Mouse (Mus musculus): ENCODE measurements around the gene Gm20605. TPM values are rescaled to one million over a fixed set of nuclear protein-coding genes. Genes with fewer than 3 reads are reported as not detected.
"Not testable (repeated sequence)": the region's sequence is repeated elsewhere in the genome, so short reads cannot be mapped to it uniquely, and the experiment has no call there.

The Gm20605 gene
- polyA plus RNA-seq, 1 experiment from 2014 or later = 11.6 TPM

GRCm38 (mm10) chr5:137610548-137611244, 18.3 kb upstream of the Gm20605 start:
- ATAC-seq (peak; percentile 73), DNase-seq (ENCODE audit: low spot score) (peak; percentile 81)
- H3K4me2 ChIP-seq (replicated peaks; ENCODE audit: low read depth, low read length) = peak overlapping the region; percentile 42
- peaks cover 24% of the 10 kb centered on the region; the same call in 1 of the 2 replicates for H3K4me1 ChIP-seq (ENCODE audit: insufficient read depth, low read depth, low read length)
- H3K9ac ChIP-seq (replicated peaks; ENCODE audit: low read depth) = no peak overlapping the region; the same call in 1 of the 2 replicates
- WGBS = 13% methylated on average over 8 of the region's 12 CpGs
- H3K4me3 ChIP-seq (ENCODE audit: low read depth, low read length) = peak overlapping the region; percentile 20; the same call in 1 of the 2 replicates
- peak overlapping the region; percentile 84 for H3K27ac ChIP-seq (ENCODE audit: low read length)
- no peaks in the 10 kb centered on the region for H3K27me3 ChIP-seq (replicated peaks; ENCODE audit: insufficient read depth, low read length)
- H3K9me3 ChIP-seq (ENCODE audit: low read length) = no peaks in the 10 kb centered on the region
- no peak for TF ChIP-seq EP300 (IDR thresholded peaks at IDR 0.05)
- TF ChIP-seq CTCF (IDR thresholded peaks at IDR 0.05) = peak; percentile 24; the same call in 1 of the 2 replicates
- H3K36me3 ChIP-seq (ENCODE audit: insufficient read depth, low read length) = no peaks in the 10 kb centered on the region

GRCm38 (mm10) chr5:137611245-137611602, 17.8 kb upstream of the Gm20605 start:
- Histone ChIP-seq H3K36me3 (ENCODE audit: insufficient read depth, low read length) (no peaks in the 10 kb centered on the region), H3K9ac (replicated peaks; ENCODE audit: low read depth) (no peak overlapping the region), H3K27me3 (replicated peaks; ENCODE audit: insufficient read depth, low read length) (no peaks in the 10 kb centered on the region), H3K4me3 (ENCODE audit: low read depth, low read length) (peak overlapping the region; percentile 20; the same call in 1 of the 2 replicates), H3K4me1 (ENCODE audit: insufficient read depth, low read depth, low read length) (peaks cover 24% of the 10 kb centered on the region; the same call in 1 of the 2 replicates), H3K27ac (ENCODE audit: low read length) (peak overlapping the region; percentile 84), H3K9me3 (ENCODE audit: low read length) (no peaks in the 10 kb centered on the region), H3K4me2 (replicated peaks; ENCODE audit: low read depth, low read length) (peak overlapping the region; percentile 42)
- TF ChIP-seq CTCF (IDR thresholded peaks at IDR 0.05) (0 out of 2 replicates have a peak, but pooled peaks have one; percentile 0), EP300 (IDR thresholded peaks at IDR 0.05) (no peak)
- peak; percentile 72 for ATAC-seq
- WGBS = 12% methylated on average over 6 of the region's 6 CpGs
- DNase-seq (ENCODE audit: low spot score) = peak; percentile 78

- H3K9me3 ChIP-seq (ENCODE audit: low read length) = no peaks in the 10 kb centered on the region
- H3K4me1 ChIP-seq (ENCODE audit: insufficient read depth, low read depth, low read length) = peaks cover 24% of the 10 kb centered on the region; the same call in 1 of the 2 replicates
- ATAC-seq = no peak
- no peak overlapping the region for H3K27ac ChIP-seq (ENCODE audit: low read length)
- 64% methylated on average over 5 of the region's 5 CpGs for WGBS
- DNase-seq (ENCODE audit: low spot score) = no peak
- no peak for TF ChIP-seq CTCF (IDR thresholded peaks at IDR 0.05)
- TF ChIP-seq EP300 (IDR thresholded peaks at IDR 0.05) = no peak
- no peak overlapping the region for H3K4me3 ChIP-seq (ENCODE audit: low read depth, low read length)
- H3K36me3 ChIP-seq (ENCODE audit: insufficient read depth, low read length) = no peaks in the 10 kb centered on the region
- no peak overlapping the region for H3K9ac ChIP-seq (replicated peaks; ENCODE audit: low read depth)
- no peak overlapping the region for H3K4me2 ChIP-seq (replicated peaks; ENCODE audit: low read depth, low read length)
- no peaks in the 10 kb centered on the region for H3K27me3 ChIP-seq (replicated peaks; ENCODE audit: insufficient read depth, low read length)
Observed at GRCm38 (mm10) chr5:137613076-137613475, 15.9 kb upstream of the Gm20605 start.

GRCm38 (mm10) chr5:137613550-137613949, 15.4 kb upstream of the Gm20605 start, which contains the start of gene Pcolce:
Gene Pcolce, minus strand, starts transcription at chr5:137613784.
- WGBS = 45% methylated on average over 11 of the region's 11 CpGs
- no peak within 1 kb of the TSS for H3K4me2 ChIP-seq (replicated peaks; ENCODE audit: low read depth, low read length)
- H3K27ac ChIP-seq (ENCODE audit: low read length) = 0 out of 2 replicates have a peak within 1 kb of the TSS, but pooled peaks have one; percentile 43

GRCm38 (mm10) chr5:137614921-137615320, 14.1 kb upstream of the Gm20605 start:
- DNase-seq (ENCODE audit: low spot score); H3K9me3 ChIP-seq (ENCODE audit: low read length); H3K9ac ChIP-seq (replicated peaks; ENCODE audit: low read depth); H3K27ac ChIP-seq (ENCODE audit: low read length); ATAC-seq; H3K4me2 ChIP-seq (replicated peaks; ENCODE audit: low read depth, low read length); H3K4me3 ChIP-seq (ENCODE audit: low read depth, low read length); H3K27me3 ChIP-seq (replicated peaks; ENCODE audit: insufficient read depth, low read length); H3K36me3 ChIP-seq (ENCODE audit: insufficient read depth, low read length): not testable (repeated sequence)
- 73% methylated on average over 2 of the region's 2 CpGs for WGBS
- peaks cover 18% of the 10 kb centered on the region; the same call in 1 of the 2 replicates for H3K4me1 ChIP-seq (ENCODE audit: insufficient read depth, low read depth, low read length)
- peak; percentile 10 for TF ChIP-seq CTCF (IDR thresholded peaks at IDR 0.05)

More at GRCm38 (mm10) chr5:137613550-137613949, 15.4 kb upstream of the Gm20605 start, which contains the start of gene Pcolce:
- H3K36me3 ChIP-seq (ENCODE audit: insufficient read depth, low read length) = no peaks in the 10 kb centered on the region
- no peak for TF ChIP-seq CTCF (IDR thresholded peaks at IDR 0.05)
- H3K27me3 ChIP-seq (replicated peaks; ENCODE audit: insufficient read depth, low read length) = no peaks in the 10 kb centered on the region
- H3K4me1 ChIP-seq (ENCODE audit: insufficient read depth, low read depth, low read length) = peaks cover 24% of the 10 kb centered on the region; the same call in 1 of the 2 replicates
- H3K9me3 ChIP-seq (ENCODE audit: low read length) = no peaks in the 10 kb centered on the region
- DNase-seq (ENCODE audit: low spot score) (peak; percentile 66), ATAC-seq (peak; percentile 50)
- no peak within 1 kb of the TSS for H3K9ac ChIP-seq (replicated peaks; ENCODE audit: low read depth)
- H3K4me3 ChIP-seq (ENCODE audit: low read depth, low read length) = no peak within 1 kb of the TSS

- DNase-seq (ENCODE audit: low spot score) = peak; percentile 27
- H3K36me3 ChIP-seq (ENCODE audit: insufficient read depth, low read length) = no peaks in the 10 kb centered on the region
- H3K27ac ChIP-seq (ENCODE audit: low read length) = no peak overlapping the region
- no peaks in the 10 kb centered on the region for H3K27me3 ChIP-seq (replicated peaks; ENCODE audit: insufficient read depth, low read length)
- no peak overlapping the region for H3K4me2 ChIP-seq (replicated peaks; ENCODE audit: low read depth, low read length)
- TF ChIP-seq EP300 (IDR thresholded peaks at IDR 0.05) (no peak), CTCF (IDR thresholded peaks at IDR 0.05) (no peak)
- H3K9ac ChIP-seq (replicated peaks; ENCODE audit: low read depth) = no peak overlapping the region
- H3K4me3 ChIP-seq (ENCODE audit: low read depth, low read length) = no peak overlapping the region
- ATAC-seq = no peak
- no peaks in the 10 kb centered on the region for H3K9me3 ChIP-seq (ENCODE audit: low read length)
- H3K4me1 ChIP-seq (ENCODE audit: insufficient read depth, low read depth, low read length) = peaks cover 14% of the 10 kb centered on the region; the same call in 1 of the 2 replicates
- 73% methylated on average over 7 of the region's 7 CpGs for WGBS
Observed at GRCm38 (mm10) chr5:137615347-137615746, 13.6 kb upstream of the Gm20605 start.
